Mouse (Mus musculus) natural killer cell, adult 2 months (primary cell): ENCODE measurements around the gene L2hgdh.

ENCODE experiments used
- DNase-seq, 2 experiments: peaks; one replicate each; pipeline ENCODE4 v3.0.0; 2022; ENCODE audit warnings: low spot score in 2 of 2

The L2hgdh gene

GRCm38 (mm10) chr12:69730306-69730705 lies 5.6 kb upstream of the L2hgdh start:
- DNase-seq, result no peak

GRCm38 (mm10) chr12:69729246-69729645 lies 4.6 kb upstream of the L2hgdh start:
- no peak for DNase-seq

GRCm38 (mm10) chr12:69724018-69724710 lies 509 bp downstream of the L2hgdh start:
- DNase-seq, result no peak

GRCm38 (mm10) chr12:69723376-69723775 lies 1.3 kb downstream of the L2hgdh start:
- DNase-seq, result no peak

- no peak for DNase-seq
Measured at GRCm38 (mm10) chr12:69722857-69723256, 1.8 kb downstream of the L2hgdh start.

- DNase-seq, result no peak
Measured at GRCm38 (mm10) chr12:69713628-69714027, 11.0 kb downstream of the L2hgdh start.

GRCm38 (mm10) chr12:69704799-69705458 lies 19.7 kb downstream of the L2hgdh start:
- no peak for DNase-seq

- DNase-seq, result no peak
Measured at GRCm38 (mm10) chr12:69698352-69698751, 26.3 kb downstream of the L2hgdh start.

- peak; percentile 59 to 61 for DNase-seq
Measured at GRCm38 (mm10) chr12:69696746-69697145, 27.9 kb downstream of the L2hgdh start.

- no peak for DNase-seq
Measured at GRCm38 (mm10) chr12:69693471-69693870, 31.2 kb downstream of the L2hgdh start.

GRCm38 (mm10) chr12:69690714-69691113 lies 34.0 kb downstream of the L2hgdh start:
- no peak for DNase-seq

- no peak for DNase-seq
Measured at GRCm38 (mm10) chr12:69689094-69689493, 35.6 kb downstream of the L2hgdh start.

GRCm38 (mm10) chr12:69688368-69688767 lies 36.3 kb downstream of the L2hgdh start:
- no peak for DNase-seq

- DNase-seq, result peak; percentile 22 to 52
Measured at GRCm38 (mm10) chr12:69683537-69683936, 41.1 kb downstream of the L2hgdh start.

GRCm38 (mm10) chr12:69682788-69683419 lies 41.8 kb downstream of the L2hgdh start:
- no peak for DNase-seq

GRCm38 (mm10) chr12:69682065-69682787 lies 42.4 kb downstream of the L2hgdh start:
- peak; percentile 49 to 63 for DNase-seq

- peak; percentile 22 to 33 for DNase-seq
Measured at GRCm38 (mm10) chr12:69681566-69682061, 43.1 kb downstream of the L2hgdh start, which contains the start of gene Sos2. Gene Sos2, minus strand, starts transcription at chr12:69681852.

- DNase-seq, result peak; percentile 76 to 84
Measured at GRCm38 (mm10) chr12:69680635-69681565, 43.8 kb downstream of the L2hgdh start.

- no peak for DNase-seq
Measured at GRCm38 (mm10) chr12:69676157-69676556, 48.5 kb downstream of the L2hgdh start.

GRCm38 (mm10) chr12:69674576-69675537 lies 49.8 kb downstream of the L2hgdh start:
- DNase-seq, result no peak
